Mouse (Mus musculus) spleen, adult 2 months (tissue): ENCODE results near the gene Plpp3. TPM values are rescaled to one million over a fixed set of nuclear protein-coding genes. Genes with fewer than 3 reads are reported as not detected.

ENCODE experiments used
- DNase-seq, 2 experiments: peaks; one replicate each; pipeline versions ENCODE4 v3.0.0 to v3.0.0-alpha.2; 2012 to 2021; ENCODE audit warnings: low spot score in 2 of 2, low read depth in 1 of 2
- H3K27ac ChIP-seq: fragments of 200-500 bp; 2 replicates; pipeline ENCODE4 v1.5.1; 2012; ENCODE audit warnings: low read length, inconsistent platforms; ENCODE audit not compliant: insufficient read depth
- H3K27me3 ChIP-seq: fragments of 200-500 bp; 2 replicates; pipeline ENCODE4 v1.6.1; 2012; ENCODE audit warnings: mild to moderate bottlenecking, moderate library complexity, low read length, inconsistent platforms; ENCODE audit not compliant: control insufficient read depth, insufficient read depth
- H3K36me3 ChIP-seq: fragments of 200-500 bp; 2 replicates; pipeline ENCODE4 v1.6.1; 2012; ENCODE audit warnings: mild to moderate bottlenecking, low read length, inconsistent platforms; ENCODE audit not compliant: control insufficient read depth, insufficient read depth
- H3K4me1 ChIP-seq: fragments of 200-500 bp; 2 replicates; pipeline ENCODE4 v1.6.1; 2011; ENCODE audit warnings: inconsistent platforms; ENCODE audit not compliant: control insufficient read depth, insufficient read depth, insufficient read length
- H3K4me3 ChIP-seq: fragments of 200-500 bp; 2 replicates; pipeline ENCODE4 v1.5.1; 2011; ENCODE audit warnings: mild to moderate bottlenecking, inconsistent platforms; ENCODE audit not compliant: insufficient read depth, insufficient read length; ENCODE audit errors: extremely low read depth
- CTCF ChIP-seq: fragments of 200-500 bp; IDR thresholded peaks from 2 replicates; pipeline ENCODE4 v1.5.1; 2011; ENCODE audit warnings: mild to moderate bottlenecking, inconsistent platforms; ENCODE audit not compliant: insufficient read depth, insufficient read length, insufficient replicate concordance; ENCODE audit errors: extremely low read depth
- POLR2A ChIP-seq: fragments of 200-500 bp; IDR thresholded peaks from 2 replicates; pipeline ENCODE4 v1.6.1; 2011; ENCODE audit warnings: low read depth, low read length, inconsistent platforms
- WGBS: fragments of 180-500 bp; shearing (Covaris S2); methylation state at CpG from one replicate; pipeline ENCODE4 v1.1.7; 2018; 5-methylcytosine and 5-hydroxymethylcytosine counted together
- polyA plus RNA-seq: library from polyadenylated mRNA; depleted of rRNA; stranded (reverse); fragments of >200 nt; gene quantifications from 2 replicates; pipeline ENCODE4 v1.2.3, GENCODE M21; 2012

Plpp3 gene
- polyA plus RNA-seq, 1 experiment: 24.8 TPM

GRCm38 (mm10) chr4:105253453-105254341 is 96.5 kb downstream of the Plpp3 start:
- Histone ChIP-seq H3K27ac (peak overlapping the region; percentile 37), H3K27me3 (no peaks in the 10 kb centered on the region), H3K4me1 (peaks cover 17% of the 10 kb centered on the region), H3K36me3 (no peaks in the 10 kb centered on the region), H3K4me3 (no peak overlapping the region)
- no peak for DNase-seq
- WGBS: 54% methylated on average over 6 of the region's 6 CpGs
- no peak for TF ChIP-seq POLR2A
- TF ChIP-seq CTCF: no peak

GRCm38 (mm10) chr4:105254365-105254764 is 97.2 kb downstream of the Plpp3 start:
- H3K27ac ChIP-seq: no peak overlapping the region
- no peaks in the 10 kb centered on the region for H3K36me3 ChIP-seq
- peaks cover 17% of the 10 kb centered on the region for H3K4me1 ChIP-seq
- H3K27me3 ChIP-seq: no peaks in the 10 kb centered on the region
- WGBS: 56% methylated on average over 4 of the region's 4 CpGs
- no peak overlapping the region for H3K4me3 ChIP-seq
- DNase-seq: peak; percentile 28 to 37
- TF ChIP-seq CTCF (no peak), POLR2A (no peak)

GRCm38 (mm10) chr4:105255185-105255584 is 98.0 kb downstream of the Plpp3 start:
- DNase-seq: no peak
- TF ChIP-seq CTCF (no peak), POLR2A (no peak)
- no peaks in the 10 kb centered on the region for H3K27me3 ChIP-seq
- H3K27ac ChIP-seq: no peak overlapping the region
- H3K4me1 ChIP-seq: peaks cover 17% of the 10 kb centered on the region
- H3K4me3 ChIP-seq: no peak overlapping the region
- H3K36me3 ChIP-seq: no peaks in the 10 kb centered on the region
- WGBS: 89% methylated on average over 3 of the region's 3 CpGs

GRCm38 (mm10) chr4:105257667-105258560 is 100.8 kb downstream of the Plpp3 start:
- 81% methylated on average over 11 of the region's 11 CpGs for WGBS
- DNase-seq: no peak
- H3K27ac ChIP-seq: no peak overlapping the region

GRCm38 (mm10) chr4:105260385-105260784 is 103.2 kb downstream of the Plpp3 start:
- WGBS: 70% methylated on average over 2 of the region's 2 CpGs
- Histone ChIP-seq H3K4me3 (no peak overlapping the region), H3K4me1 (peaks cover 2% of the 10 kb centered on the region; the same call in 1 of the 2 replicates), H3K36me3 (no peaks in the 10 kb centered on the region), H3K27me3 (no peaks in the 10 kb centered on the region), H3K27ac (no peak overlapping the region)
- no peak for DNase-seq
- TF ChIP-seq POLR2A (no peak), CTCF (no peak)

More at GRCm38 (mm10) chr4:105257667-105258560, 100.8 kb downstream of the Plpp3 start:
- no peaks in the 10 kb centered on the region for H3K36me3 ChIP-seq
- peaks cover 16% of the 10 kb centered on the region for H3K4me1 ChIP-seq
- no peak for TF ChIP-seq POLR2A
- no peak overlapping the region for H3K4me3 ChIP-seq
- no peaks in the 10 kb centered on the region for H3K27me3 ChIP-seq

GRCm38 (mm10) chr4:105260893-105261769 is 104.0 kb downstream of the Plpp3 start:
- no peak for TF ChIP-seq CTCF

More at GRCm38 (mm10) chr4:105260893-105261769, 104.0 kb downstream of the Plpp3 start:
- WGBS: 81% methylated on average over 9 of the region's 9 CpGs
- Histone ChIP-seq H3K4me1 (no peaks in the 10 kb centered on the region), H3K36me3 (no peaks in the 10 kb centered on the region), H3K27me3 (no peaks in the 10 kb centered on the region), H3K27ac (no peak overlapping the region), H3K4me3 (no peak overlapping the region)
- DNase-seq: no peak
